Mouse (Mus musculus): ENCODE measurements around the gene Pole2. TPM values are rescaled to one million over a fixed set of nuclear protein-coding genes. Genes with fewer than 3 reads are reported as not detected.

The Pole2 gene
- polyA plus RNA-seq, 1 experiment from 2014 or later = 16.8 TPM

GRCm38 (mm10) chr12:69196444-69197377 lies 31.3 kb downstream of the Pole2 start, which contains the start of gene Gm49383:
Gene Gm49383, minus strand, starts transcription at chr12:69197104.
- H3K4me3 ChIP-seq (ENCODE audit: control insufficient read depth in 1 of 2, insufficient read depth in 1 of 2, low read depth in 1 of 2, low read length in 2 of 2) = peak within 1 kb of the TSS; percentile 74 to 98
- under 1% methylated on average over 75 of the region's 75 CpGs for WGBS
- no peaks in the 10 kb centered on the region for H3K27me3 ChIP-seq (ENCODE audit: control insufficient read depth, insufficient read depth, low read length)
- peaks cover 0 to 19% of the 10 kb centered on the region in 2 experiments; a peak in 3 of 4 replicates for H3K4me1 ChIP-seq (ENCODE audit: control insufficient read depth in 2 of 2, insufficient read depth in 2 of 2, low read length in 2 of 2)
- H3K36me3 ChIP-seq (ENCODE audit: control insufficient read depth, insufficient read depth, low read length) = peaks cover 35% of the 10 kb centered on the region
- H3K9ac ChIP-seq (ENCODE audit: low read length) = peak within 1 kb of the TSS; percentile 92
- H3K4me2 ChIP-seq (ENCODE audit: low read length) = peak within 1 kb of the TSS; percentile 94
- H3K9me3 ChIP-seq (ENCODE audit: control insufficient read depth, low read length) = no peaks in the 10 kb centered on the region
- ATAC-seq (ENCODE audit: insufficient number of reproducible peaks, insufficient read depth, low FRiP score, low read depth) = peak; percentile 67
- peak within 1 kb of the TSS; percentile 87 to 93 for H3K27ac ChIP-seq (replicated peaks in 1 of 2; ENCODE audit: control insufficient read depth in 1 of 2, insufficient read depth in 1 of 2, low read depth in 2 of 2, low read length in 2 of 2)

DNA sequence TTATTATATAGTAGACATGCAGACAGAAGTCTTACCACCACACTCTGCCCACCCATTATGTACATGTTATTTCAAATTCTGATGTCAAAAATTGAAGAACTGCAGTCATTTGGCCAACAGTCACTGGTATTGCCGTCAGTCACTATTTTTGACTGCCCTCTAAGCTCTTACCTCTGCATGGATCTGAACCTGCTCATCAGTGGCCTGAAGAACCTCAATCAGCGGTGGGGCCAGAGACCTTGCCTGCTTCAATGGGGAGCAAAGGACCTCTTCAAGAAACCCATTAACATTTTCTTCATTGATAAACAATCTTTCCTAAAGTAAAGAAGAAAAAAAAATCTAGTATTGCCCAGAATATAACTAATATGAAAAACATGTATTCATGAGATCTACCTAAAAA lies 35.4 kb downstream of the Pole2 start:
- H3K27ac ChIP-seq (replicated peaks in 1 of 2; ENCODE audit: control insufficient read depth in 1 of 2, insufficient read depth in 1 of 2, low read depth in 2 of 2, low read length in 2 of 2) = no peak overlapping the region
- H3K9me3 ChIP-seq (ENCODE audit: control insufficient read depth, low read length) = no peaks in the 10 kb centered on the region
- peaks cover 0 to 9% of the 10 kb centered on the region in 2 experiments; a peak in 2 of 4 replicates for H3K4me1 ChIP-seq (ENCODE audit: control insufficient read depth in 2 of 2, insufficient read depth in 2 of 2, low read length in 2 of 2)
- H3K27me3 ChIP-seq (ENCODE audit: control insufficient read depth, insufficient read depth, low read length) = no peaks in the 10 kb centered on the region
- no peak overlapping the region for H3K4me2 ChIP-seq (ENCODE audit: low read length)
- H3K4me3 ChIP-seq (ENCODE audit: control insufficient read depth in 1 of 2, insufficient read depth in 1 of 2, low read depth in 1 of 2, low read length in 2 of 2) = no peak overlapping the region
- no peak overlapping the region for H3K9ac ChIP-seq (ENCODE audit: low read length)
- H3K36me3 ChIP-seq (ENCODE audit: control insufficient read depth, insufficient read depth, low read length) = peaks cover 41% of the 10 kb centered on the region
- ATAC-seq (ENCODE audit: insufficient number of reproducible peaks, insufficient read depth, low FRiP score, low read depth) = no peak
- 84% methylated on average over 2 of the region's 2 CpGs for WGBS

GRCm38 (mm10) chr12:69191396-69191795 lies 36.6 kb downstream of the Pole2 start:
- Histone ChIP-seq H3K36me3 (ENCODE audit: control insufficient read depth, insufficient read depth, low read length) (peaks cover 46% of the 10 kb centered on the region), H3K4me1 (ENCODE audit: control insufficient read depth in 2 of 2, insufficient read depth in 2 of 2, low read length in 2 of 2) (peaks cover 0 to 16% of the 10 kb centered on the region in 2 experiments; a peak in 2 of 4 replicates), H3K27ac (replicated peaks in 1 of 2; ENCODE audit: control insufficient read depth in 1 of 2, insufficient read depth in 1 of 2, low read depth in 2 of 2, low read length in 2 of 2) (no peak overlapping the region), H3K9me3 (ENCODE audit: control insufficient read depth, low read length) (no peaks in the 10 kb centered on the region), H3K9ac (ENCODE audit: low read length) (no peak overlapping the region), H3K4me3 (ENCODE audit: control insufficient read depth in 1 of 2, insufficient read depth in 1 of 2, low read depth in 1 of 2, low read length in 2 of 2) (no peak overlapping the region), H3K4me2 (ENCODE audit: low read length) (no peak overlapping the region), H3K27me3 (ENCODE audit: control insufficient read depth, insufficient read depth, low read length) (no peaks in the 10 kb centered on the region)
- no peak for ATAC-seq (ENCODE audit: insufficient number of reproducible peaks, insufficient read depth, low FRiP score, low read depth)
- 91% methylated on average over 5 of the region's 5 CpGs for WGBS

DNA sequence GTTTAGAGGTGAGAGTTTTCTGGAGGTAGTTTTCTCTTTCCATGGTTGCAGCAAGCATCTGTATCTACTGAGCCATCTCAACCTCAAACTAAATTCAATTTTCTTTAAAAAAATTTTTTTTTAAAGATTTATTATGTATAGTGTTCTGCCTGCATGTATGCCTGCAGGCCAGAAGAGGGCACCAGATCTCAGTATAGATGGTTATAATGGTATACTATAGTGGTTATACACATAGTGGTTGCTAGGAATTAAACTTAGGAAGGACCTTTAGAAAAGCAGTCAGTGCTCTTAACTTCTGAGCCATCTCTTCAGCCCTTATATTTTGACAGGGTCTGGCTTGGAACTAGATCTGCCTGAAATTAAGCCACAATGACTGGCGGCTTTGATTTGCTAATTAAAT lies 37.5 kb downstream of the Pole2 start:
- Histone ChIP-seq H3K27ac (replicated peaks in 1 of 2; ENCODE audit: control insufficient read depth in 1 of 2, insufficient read depth in 1 of 2, low read depth in 2 of 2, low read length in 2 of 2) (0 out of 4 replicates have a peak overlapping the region, but pooled peaks have one; percentile 14 to 65), H3K4me1 (ENCODE audit: control insufficient read depth in 2 of 2, insufficient read depth in 2 of 2, low read length in 2 of 2) (peaks cover 0 to 13% of the 10 kb centered on the region in 2 experiments; a peak in 2 of 4 replicates), H3K4me2 (ENCODE audit: low read length) (no peak overlapping the region), H3K4me3 (ENCODE audit: control insufficient read depth in 1 of 2, insufficient read depth in 1 of 2, low read depth in 1 of 2, low read length in 2 of 2) (no peak overlapping the region), H3K36me3 (ENCODE audit: control insufficient read depth, insufficient read depth, low read length) (peaks cover 48% of the 10 kb centered on the region), H3K27me3 (ENCODE audit: control insufficient read depth, insufficient read depth, low read length) (no peaks in the 10 kb centered on the region), H3K9me3 (ENCODE audit: control insufficient read depth, low read length) (no peaks in the 10 kb centered on the region), H3K9ac (ENCODE audit: low read length) (no peak overlapping the region)
- ATAC-seq (ENCODE audit: insufficient number of reproducible peaks, insufficient read depth, low FRiP score, low read depth) = no peak
- 100% methylated on average over 1 of the region's 1 CpGs for WGBS

- no peak overlapping the region for H3K9ac ChIP-seq (ENCODE audit: low read length)
- no peak for ATAC-seq (ENCODE audit: insufficient number of reproducible peaks, insufficient read depth, low FRiP score, low read depth)
- H3K4me3 ChIP-seq (ENCODE audit: control insufficient read depth in 1 of 2, insufficient read depth in 1 of 2, low read depth in 1 of 2, low read length in 2 of 2) = no peak overlapping the region
- H3K27ac ChIP-seq (replicated peaks in 1 of 2; ENCODE audit: control insufficient read depth in 1 of 2, insufficient read depth in 1 of 2, low read depth in 2 of 2, low read length in 2 of 2) = peak overlapping the region; percentile 14 to 65; a peak in 3 of 4 replicates
- peaks cover 3 to 15% of the 10 kb centered on the region in 2 experiments for H3K4me1 ChIP-seq (ENCODE audit: control insufficient read depth in 2 of 2, insufficient read depth in 2 of 2, low read length in 2 of 2)
- H3K27me3 ChIP-seq (ENCODE audit: control insufficient read depth, insufficient read depth, low read length) = no peaks in the 10 kb centered on the region
- no peaks in the 10 kb centered on the region for H3K9me3 ChIP-seq (ENCODE audit: control insufficient read depth, low read length)
- H3K4me2 ChIP-seq (ENCODE audit: low read length) = no peak overlapping the region
- peaks cover 51% of the 10 kb centered on the region for H3K36me3 ChIP-seq (ENCODE audit: control insufficient read depth, insufficient read depth, low read length)
- 54% methylated on average over 9 of the region's 9 CpGs for WGBS
Measured at GRCm38 (mm10) chr12:69190074-69190473, 37.9 kb downstream of the Pole2 start.

DNA sequence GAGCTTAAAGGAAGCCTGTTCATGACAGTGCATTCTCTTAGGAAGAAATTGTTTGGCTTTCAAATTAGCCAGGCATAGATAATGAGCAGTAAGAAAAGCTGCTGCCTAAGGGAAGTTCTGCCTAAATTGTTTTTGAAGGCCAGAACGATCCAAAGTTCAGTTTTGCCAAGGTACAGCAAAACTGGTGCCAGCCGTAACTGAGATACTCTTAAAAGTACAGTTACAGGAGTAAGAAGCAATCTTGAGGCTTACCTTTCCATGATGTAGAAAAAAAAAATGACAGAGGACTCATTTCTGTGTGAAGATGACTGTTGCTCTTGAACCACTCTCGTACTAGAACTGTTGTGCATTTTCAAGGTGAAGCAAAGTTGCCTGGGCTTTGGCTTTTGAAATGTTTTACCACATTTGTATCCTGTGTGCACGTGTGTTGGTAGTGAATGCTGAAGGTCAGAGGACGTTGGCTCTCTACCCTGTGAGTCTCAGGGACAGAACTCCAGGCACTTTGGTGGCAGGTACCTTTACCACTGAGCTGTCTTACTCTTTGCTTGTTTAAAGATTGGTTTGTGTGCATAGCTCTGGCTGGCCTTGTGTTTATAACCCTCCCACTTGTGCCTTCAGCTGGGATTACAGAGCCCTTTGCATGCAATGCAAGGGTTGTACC lies 41.1 kb downstream of the Pole2 start:
- peaks cover 50% of the 10 kb centered on the region for H3K36me3 ChIP-seq (ENCODE audit: control insufficient read depth, insufficient read depth, low read length)
- 65% methylated on average over 5 of the region's 5 CpGs for WGBS
- no peaks in the 10 kb centered on the region for H3K27me3 ChIP-seq (ENCODE audit: control insufficient read depth, insufficient read depth, low read length)
- no peaks in the 10 kb centered on the region for H3K9me3 ChIP-seq (ENCODE audit: control insufficient read depth, low read length)
- H3K4me2 ChIP-seq (ENCODE audit: low read length) = 0 out of 2 replicates have a peak overlapping the region, but pooled peaks have one; percentile 16
- H3K4me3 ChIP-seq (ENCODE audit: control insufficient read depth in 1 of 2, insufficient read depth in 1 of 2, low read depth in 1 of 2, low read length in 2 of 2) = no peak overlapping the region
- H3K4me1 ChIP-seq (ENCODE audit: control insufficient read depth in 2 of 2, insufficient read depth in 2 of 2, low read length in 2 of 2) = peaks cover 6 to 19% of the 10 kb centered on the region in 2 experiments
- H3K9ac ChIP-seq (ENCODE audit: low read length) = peak overlapping the region; percentile 36; the same call in 1 of the 2 replicates
- ATAC-seq (ENCODE audit: insufficient number of reproducible peaks, insufficient read depth, low FRiP score, low read depth) = no peak
- no peak overlapping the region for H3K27ac ChIP-seq (replicated peaks in 1 of 2; ENCODE audit: control insufficient read depth in 1 of 2, insufficient read depth in 1 of 2, low read depth in 2 of 2, low read length in 2 of 2)

- Histone ChIP-seq H3K36me3 (ENCODE audit: control insufficient read depth, insufficient read depth, low read length) (peaks cover 50% of the 10 kb centered on the region), H3K27ac (replicated peaks in 1 of 2; ENCODE audit: control insufficient read depth in 1 of 2, insufficient read depth in 1 of 2, low read depth in 2 of 2, low read length in 2 of 2) (no peak overlapping the region), H3K4me2 (ENCODE audit: low read length) (peak overlapping the region; percentile 96), H3K4me1 (ENCODE audit: control insufficient read depth in 2 of 2, insufficient read depth in 2 of 2, low read length in 2 of 2) (peaks cover 6 to 19% of the 10 kb centered on the region in 2 experiments), H3K4me3 (ENCODE audit: control insufficient read depth in 1 of 2, insufficient read depth in 1 of 2, low read depth in 1 of 2, low read length in 2 of 2) (peak overlapping the region; percentile 93 to 95), H3K27me3 (ENCODE audit: control insufficient read depth, insufficient read depth, low read length) (no peaks in the 10 kb centered on the region), H3K9me3 (ENCODE audit: control insufficient read depth, low read length) (no peaks in the 10 kb centered on the region), H3K9ac (ENCODE audit: low read length) (peak overlapping the region; percentile 92)
- no peak for ATAC-seq (ENCODE audit: insufficient number of reproducible peaks, insufficient read depth, low FRiP score, low read depth)
- WGBS = 68% methylated on average over 7 of the region's 7 CpGs
Measured at GRCm38 (mm10) chr12:69185371-69185770, 42.6 kb downstream of the Pole2 start.
